Mouse (Mus musculus): ENCODE results near the gene Rpl23. TPM values are rescaled to one million over a fixed set of nuclear protein-coding genes. Genes with fewer than 3 reads are reported as not detected.
"Not testable (repeated sequence)": the region's sequence is repeated elsewhere in the genome, so short reads cannot be mapped to it uniquely, and the experiment has no call there.

The Rpl23 gene
- total RNA-seq, 2 experiments from 2014 or later = 385 to 521 TPM

GRCm38 (mm10) chr11:97802495-97802894 is 20.3 kb upstream of the Rpl23 start:
- TF ChIP-seq CTCF (IDR thresholded peaks at IDR 0.05) = no peak
- intact Hi-C loops (cut with DNase I) = no loop called here
- Histone ChIP-seq H3K4me3 (peak overlapping the region; percentile 99), H3K27ac (peak overlapping the region; percentile 97)
- no peak for DNase-seq

GRCm38 (mm10) chr11:97802194-97802470 is 19.9 kb upstream of the Rpl23 start:
- no peak for DNase-seq
- H3K4me3 ChIP-seq = peak overlapping the region; percentile 99
- intact Hi-C loops (cut with DNase I) = no loop called here
- TF ChIP-seq CTCF (IDR thresholded peaks at IDR 0.05) = no peak
- H3K27ac ChIP-seq = peak overlapping the region; percentile 97

GRCm38 (mm10) chr11:97801409-97802193 is 19.4 kb upstream of the Rpl23 start:
- Histone ChIP-seq H3K4me3 (peak overlapping the region; percentile 99), H3K27ac (peak overlapping the region; percentile 97)
- no peak for DNase-seq
- TF ChIP-seq CTCF (IDR thresholded peaks at IDR 0.05) = peak; percentile 55
- intact Hi-C loops (cut with DNase I) = no loop called here

GRCm38 (mm10) chr11:97800691-97801408 is 18.6 kb upstream of the Rpl23 start:
- peak overlapping the region; percentile 97 for H3K27ac ChIP-seq
- TF ChIP-seq CTCF (IDR thresholded peaks at IDR 0.05) = no peak
- peak overlapping the region; percentile 99 for H3K4me3 ChIP-seq
- intact Hi-C loops (cut with DNase I) = no loop called here
- no peak for DNase-seq

GRCm38 (mm10) chr11:97799994-97800690 is 17.9 kb upstream of the Rpl23 start:
- intact Hi-C loops (cut with DNase I) = loop anchor here (2.0 to 5.0 kb wide), 3 partner anchors 42 to 187 kb away; partner anchors contain the start of genes B230217C12Rik, Fbxo47 and Plxdc1
- H3K4me3 ChIP-seq = peak overlapping the region; percentile 99
- TF ChIP-seq CTCF (IDR thresholded peaks at IDR 0.05) = no peak
- peak overlapping the region; percentile 97 for H3K27ac ChIP-seq
- DNase-seq = peak; percentile 87

GRCm38 (mm10) chr11:97799146-97799993 is 17.1 kb upstream of the Rpl23 start:
- intact Hi-C loops (cut with DNase I) = loop anchor here (2.0 to 5.0 kb wide), 3 partner anchors 43 to 188 kb away; partner anchors contain the start of genes B230217C12Rik, Fbxo47 and Plxdc1
- peak overlapping the region; percentile 99 for H3K4me3 ChIP-seq

GRCm38 (mm10) chr11:97798782-97799145 is 16.5 kb upstream of the Rpl23 start, which contains the start of gene Lasp1:
TSS of gene Lasp1 (plus strand) at chr11:97799000.
- intact Hi-C loops (cut with DNase I) = loop anchor here (2.0 to 5.0 kb wide), 3 partner anchors 44 to 189 kb away; partner anchors contain the start of genes B230217C12Rik, Fbxo47 and Plxdc1
- H3K4me3 ChIP-seq = peak within 1 kb of the TSS; percentile 99
- no peak for TF ChIP-seq CTCF (IDR thresholded peaks at IDR 0.05)
- peak; percentile 88 for DNase-seq
- peak within 1 kb of the TSS; percentile 97 for H3K27ac ChIP-seq

More at GRCm38 (mm10) chr11:97799146-97799993, 17.1 kb upstream of the Rpl23 start:
- no peak for TF ChIP-seq CTCF (IDR thresholded peaks at IDR 0.05)
- H3K27ac ChIP-seq = peak overlapping the region; percentile 97
- peak; percentile 89 for DNase-seq

GRCm38 (mm10) chr11:97798083-97798435 is 15.8 kb upstream of the Rpl23 start:
- intact Hi-C loops (cut with DNase I) = loop anchor here (2.0 to 5.0 kb wide), 3 partner anchors 44 to 189 kb away; partner anchors contain the start of genes B230217C12Rik, Fbxo47 and Plxdc1
- TF ChIP-seq CTCF (IDR thresholded peaks at IDR 0.05) = no peak
- peak overlapping the region; percentile 97 for H3K27ac ChIP-seq
- DNase-seq = no peak
- peak overlapping the region; percentile 2; the same call in 1 of the 2 replicates for H3K4me3 ChIP-seq

GRCm38 (mm10) chr11:97797369-97798082 is 15.3 kb upstream of the Rpl23 start:
- Histone ChIP-seq H3K27ac (peak overlapping the region; percentile 97), H3K4me3 (peak overlapping the region; percentile 2; the same call in 1 of the 2 replicates)
- intact Hi-C loops (cut with DNase I) = loop anchor here (2.0 to 5.0 kb wide), 3 partner anchors 45 to 190 kb away; partner anchors contain the start of genes B230217C12Rik, Fbxo47 and Plxdc1
- peak; percentile 64 for DNase-seq
- no peak for TF ChIP-seq CTCF (IDR thresholded peaks at IDR 0.05)

- H3K4me3 ChIP-seq = no peak overlapping the region
- H3K27ac ChIP-seq = peak overlapping the region; percentile 97; the same call in 1 of the 2 replicates
- TF ChIP-seq CTCF (IDR thresholded peaks at IDR 0.05) = peak; percentile 51
- intact Hi-C loops (cut with DNase I) = loop anchor here (5.0 kb wide), 2 partner anchors 45 to 190 kb away; partner anchors contain the start of genes B230217C12Rik and Plxdc1
- peak; percentile 77 for DNase-seq
Measured at GRCm38 (mm10) chr11:97796910-97797309, 14.7 kb upstream of the Rpl23 start.

GRCm38 (mm10) chr11:97793165-97793564 is 10.9 kb upstream of the Rpl23 start:
- Histone ChIP-seq H3K27ac (no peak overlapping the region), H3K4me3 (no peak overlapping the region)
- TF ChIP-seq CTCF (IDR thresholded peaks at IDR 0.05) = peak; percentile 84
- intact Hi-C loops (cut with DNase I) = loop anchor here (2.0 kb wide), 1 partner anchor 90 kb away; no protein-coding TSS in a partner anchor
- no peak for DNase-seq

- DNase-seq; H3K4me3 ChIP-seq; intact Hi-C loops (cut with DNase I); H3K27ac ChIP-seq: not testable (repeated sequence)
Measured at GRCm38 (mm10) chr11:97790778-97791438, 8.7 kb upstream of the Rpl23 start.
